Mouse (Mus musculus) brain, embryonic 14.5 days (tissue): ENCODE measurements around the gene Suclg1.

ENCODE experiments used
- CTCF ChIP-seq: fragments of 200-500 bp; IDR thresholded peaks from 2 replicates; pipeline ENCODE4 v1.5.1; 2012; ENCODE audit warnings: inconsistent platforms, mild to moderate bottlenecking, moderate library complexity, borderline replicate concordance; ENCODE audit not compliant: insufficient read depth, insufficient read length; ENCODE audit errors: extremely low read depth
- POLR2A ChIP-seq: fragments of 200-500 bp; IDR thresholded peaks from 2 replicates; pipeline ENCODE4 v1.6.1; 2012; ENCODE audit warnings: mild to moderate bottlenecking, inconsistent platforms, borderline replicate concordance; ENCODE audit not compliant: poor library complexity, insufficient read depth, insufficient read length, severe bottlenecking; ENCODE audit errors: extremely low read depth

DNA sequence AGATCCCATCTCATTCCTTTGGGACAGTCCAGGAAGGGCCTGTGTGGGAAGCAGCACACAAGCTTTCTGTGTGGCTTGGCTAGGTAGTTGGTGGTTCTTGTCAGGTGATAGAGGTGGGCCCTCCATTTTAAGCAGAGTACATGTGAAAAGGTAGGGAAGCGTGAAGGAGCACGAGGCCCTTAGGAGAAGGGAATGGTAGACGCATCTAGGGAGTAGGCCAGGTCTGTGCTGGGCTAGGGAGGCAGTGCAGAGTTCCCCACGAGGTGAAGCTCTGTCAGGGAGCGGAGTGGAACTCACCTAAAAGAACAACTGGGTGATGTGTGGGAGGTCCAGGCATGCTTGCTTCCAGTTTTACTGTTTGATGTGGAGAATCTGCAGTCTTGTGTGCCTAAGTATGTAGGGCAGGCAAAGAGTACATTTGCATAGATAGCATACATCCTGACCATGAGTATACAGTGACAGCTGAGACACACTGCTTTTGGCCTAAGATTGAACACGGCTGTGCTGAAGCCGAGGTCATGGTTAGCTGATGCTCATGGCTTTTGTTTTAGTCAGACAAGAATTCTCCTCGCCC lies 19.6 kb downstream of the Suclg1 start:
- TF ChIP-seq POLR2A (no peak), CTCF (no peak)
